Mouse (Mus musculus) urinary bladder, adult 18-20 months (tissue): ENCODE measurements around the gene Larp4b.

Source experiments
- DNase-seq, 2 experiments: peaks; one replicate each; pipeline ENCODE4 v3.0.0; 2022; ENCODE audit warnings: low spot score in 2 of 2, mixed read lengths in 2 of 2

Larp4b gene

GRCm38 (mm10) chr13:9122045-9122444 lies 28.4 kb downstream of the Larp4b start:
- no peak for DNase-seq

- DNase-seq, result no peak
Observed at GRCm38 (mm10) chr13:9125193-9125592, 31.5 kb downstream of the Larp4b start.

GRCm38 (mm10) chr13:9127715-9128114 lies 34.0 kb downstream of the Larp4b start:
- DNase-seq, result no peak

GRCm38 (mm10) chr13:9128707-9129314 lies 35.1 kb downstream of the Larp4b start:
- DNase-seq, result no peak

GRCm38 (mm10) chr13:9134421-9134820 lies 40.7 kb downstream of the Larp4b start:
- DNase-seq, result no peak

GRCm38 (mm10) chr13:9136088-9136487 lies 42.4 kb downstream of the Larp4b start:
- DNase-seq, result no peak

GRCm38 (mm10) chr13:9136733-9137132 lies 43.1 kb downstream of the Larp4b start:
- DNase-seq, result no peak

- no peak for DNase-seq
Observed at GRCm38 (mm10) chr13:9139466-9139991, 45.8 kb downstream of the Larp4b start.

- DNase-seq, result peak in 1 of 2 experiments; percentile 16
Observed at GRCm38 (mm10) chr13:9140204-9140603, 46.5 kb downstream of the Larp4b start.

- no peak for DNase-seq
Observed at GRCm38 (mm10) chr13:9142371-9142770, 48.7 kb downstream of the Larp4b start.

GRCm38 (mm10) chr13:9148830-9149229 lies 55.1 kb downstream of the Larp4b start:
- no peak for DNase-seq

GRCm38 (mm10) chr13:9149473-9150217 lies 56.0 kb downstream of the Larp4b start:
- DNase-seq, result no peak

- DNase-seq, result no peak
Observed at GRCm38 (mm10) chr13:9151100-9151499, 57.4 kb downstream of the Larp4b start.

GRCm38 (mm10) chr13:9151619-9152018 lies 57.9 kb downstream of the Larp4b start:
- no peak for DNase-seq

GRCm38 (mm10) chr13:9152267-9152666 lies 58.6 kb downstream of the Larp4b start:
- DNase-seq, result no peak

- DNase-seq, result no peak
Observed at GRCm38 (mm10) chr13:9153803-9154202, 60.1 kb downstream of the Larp4b start.

- DNase-seq, result no peak
Observed at GRCm38 (mm10) chr13:9159282-9159681, 65.6 kb downstream of the Larp4b start.

GRCm38 (mm10) chr13:9162888-9163287 lies 69.2 kb downstream of the Larp4b start:
- no peak for DNase-seq

- DNase-seq, result no peak
Observed at GRCm38 (mm10) chr13:9167842-9168241, 74.2 kb downstream of the Larp4b start.

GRCm38 (mm10) chr13:9169616-9170015 lies 75.9 kb downstream of the Larp4b start:
- DNase-seq, result no peak

GRCm38 (mm10) chr13:9170726-9171125 lies 77.0 kb downstream of the Larp4b start:
- DNase-seq, result no peak

GRCm38 (mm10) chr13:9173414-9173813 lies 79.7 kb downstream of the Larp4b start:
- no peak for DNase-seq

GRCm38 (mm10) chr13:9175171-9175570 lies 81.5 kb downstream of the Larp4b start:
- DNase-seq, result no peak
